Mouse (Mus musculus) neutrophil, adult 5-6 weeks (primary cell): ENCODE measurements around the gene Pigv. TPM values are rescaled to one million over a fixed set of nuclear protein-coding genes. Genes with fewer than 3 reads are reported as not detected.
A peak's percentile ranks its signal among the peaks of the same experiment; 100 is the strongest.
"Not testable (repeated sequence)": the region's sequence is repeated elsewhere in the genome, so short reads cannot be mapped to it uniquely, and the experiment has no call there.

ENCODE experiments used
- ATAC-seq: fragments of 151-379, 151-347 bp; 2 replicates; pipeline ENCODE4 v1.8.0; 2017; ENCODE audit warnings: mild to moderate bottlenecking, moderate TSS enrichment; ENCODE audit not compliant: insufficient number of reproducible peaks, poor library complexity, low FRiP score, severe bottlenecking; ENCODE audit errors: extremely low read depth
- total RNA-seq: library from RNA; stranded (forward); fragments of 200-1000 nt; gene quantifications from 2 replicates; pipeline ENCODE4 v1.2.3, GENCODE M21; 2017

The Pigv gene
- total RNA-seq, 1 experiment from 2014 or later, result 13.2 TPM

GRCm38 (mm10) chr4:133674331-133674695, 1.9 kb upstream of the Pigv start:
- ATAC-seq, result no peak

DNA sequence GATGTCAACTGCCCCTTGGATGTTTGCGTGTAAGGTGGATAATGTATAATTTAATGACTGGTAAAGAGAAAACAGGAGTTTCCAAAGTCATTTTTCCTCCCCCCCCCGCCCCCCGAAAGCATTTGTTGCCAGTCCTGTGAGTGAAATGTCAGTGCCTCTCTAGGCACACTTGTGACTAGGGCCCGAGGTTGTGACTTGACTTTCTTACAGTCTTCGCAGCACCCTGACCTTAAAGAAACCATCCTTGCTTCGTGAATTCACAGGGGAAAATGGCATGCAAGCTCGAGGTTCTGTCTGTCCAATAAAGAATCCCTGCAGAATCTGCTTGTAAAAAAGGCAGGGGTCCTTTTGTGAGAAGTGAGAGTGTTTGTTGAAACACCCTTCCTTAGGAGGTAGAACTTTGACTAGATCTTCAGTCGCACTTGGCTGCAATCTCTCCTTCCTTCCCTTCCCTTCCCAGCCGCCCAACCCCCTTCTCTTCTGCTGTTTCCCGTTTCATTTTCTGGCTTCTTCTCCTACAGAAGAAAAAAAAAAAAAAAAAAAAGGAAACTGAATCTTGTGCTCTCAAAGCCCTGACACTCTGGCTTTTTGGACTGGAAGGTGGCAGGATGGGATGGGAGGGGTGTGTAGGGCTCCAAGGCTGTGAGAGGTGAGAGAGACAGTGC, 1.4 kb upstream of the Pigv start:
- no peak for ATAC-seq

- ATAC-seq, result peak; percentile 10; the same call in 1 of the 2 replicates
These were observed 599 bp upstream of the Pigv start for GRCm38 (mm10) chr4:133672845-133673647.

GRCm38 (mm10) chr4:133671184-133671880, 1.1 kb downstream of the Pigv start:
- ATAC-seq, result no peak

- ATAC-seq, result no peak
These were observed 2.7 kb downstream of the Pigv start for GRCm38 (mm10) chr4:133669652-133670210.

DNA sequence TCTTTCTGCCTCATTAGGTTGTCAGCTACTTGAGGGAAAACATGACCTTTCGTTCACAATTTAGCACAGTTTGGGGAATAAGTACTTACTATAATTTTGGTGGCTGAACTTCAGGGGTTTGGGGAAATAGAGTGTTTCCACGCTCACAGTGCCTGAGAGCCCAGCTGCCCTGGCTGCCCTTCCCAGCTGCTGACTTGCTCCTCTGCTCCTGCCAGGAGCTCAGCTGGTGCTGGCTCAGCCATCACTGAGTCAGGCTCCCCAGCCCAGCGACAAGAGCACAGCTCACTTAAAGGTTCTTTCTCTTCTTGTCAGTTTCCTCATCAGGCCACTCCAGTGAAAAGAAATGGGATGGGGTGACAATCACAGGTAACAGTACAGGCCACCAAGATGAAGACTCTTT, 3.9 kb downstream of the Pigv start:
- ATAC-seq, result no peak

GRCm38 (mm10) chr4:133666199-133666598, 6.2 kb downstream of the Pigv start:
- ATAC-seq, result peak; percentile 75

- ATAC-seq, result no peak
These were observed 7.3 kb downstream of the Pigv start for GRCm38 (mm10) chr4:133665118-133665517.

DNA sequence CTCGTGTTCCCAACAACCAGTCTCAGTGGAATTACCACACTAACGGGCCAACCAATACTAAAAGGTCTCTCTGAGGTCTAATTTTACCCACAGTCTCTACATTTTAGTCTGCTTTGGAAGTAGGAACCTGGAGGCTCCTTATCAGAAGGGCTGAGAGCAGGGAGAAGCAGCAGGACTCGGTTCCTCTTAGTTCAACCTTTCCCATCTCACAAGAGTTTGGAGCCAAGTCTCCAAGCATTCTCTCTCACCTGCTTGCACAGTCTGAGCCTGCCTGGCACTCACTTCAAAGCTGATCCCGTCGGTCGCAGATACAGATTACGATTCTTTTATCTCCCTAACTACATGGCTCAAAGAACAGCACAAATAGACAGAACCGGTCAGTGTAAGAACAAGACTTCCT, 9.5 kb downstream of the Pigv start:
- ATAC-seq, result no peak

DNA sequence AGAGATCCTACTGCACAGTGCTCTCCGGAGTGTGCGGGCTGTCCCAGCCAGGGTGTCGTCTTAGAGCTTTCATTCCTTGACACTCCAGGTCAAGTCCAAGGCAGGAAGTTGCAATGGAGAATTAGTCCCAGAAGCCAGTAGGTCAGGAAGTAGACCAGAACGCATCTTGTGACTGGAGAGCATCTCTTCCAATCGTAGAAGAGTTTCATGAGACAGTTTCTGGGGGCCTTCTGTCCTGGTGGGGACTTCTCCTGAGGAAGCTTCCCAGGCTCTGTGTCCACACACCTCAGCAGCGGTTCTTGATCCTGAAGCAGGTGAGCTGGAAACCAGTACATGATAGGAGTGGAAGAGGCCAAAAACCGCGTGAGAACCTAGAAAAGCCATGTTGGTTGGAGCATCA, 10.0 kb downstream of the Pigv start:
- ATAC-seq, result no peak

- peak; percentile 9; the same call in 1 of the 2 replicates for ATAC-seq
These were observed 12.0 kb downstream of the Pigv start for GRCm38 (mm10) chr4:133660193-133661155.

- ATAC-seq, result peak; percentile 64
These were observed 12.8 kb downstream of the Pigv start for GRCm38 (mm10) chr4:133659497-133660192.

- no peak for ATAC-seq
These were observed 13.7 kb downstream of the Pigv start for GRCm38 (mm10) chr4:133658729-133659128.

- no peak for ATAC-seq
These were observed 14.5 kb downstream of the Pigv start for GRCm38 (mm10) chr4:133657829-133658458.

DNA sequence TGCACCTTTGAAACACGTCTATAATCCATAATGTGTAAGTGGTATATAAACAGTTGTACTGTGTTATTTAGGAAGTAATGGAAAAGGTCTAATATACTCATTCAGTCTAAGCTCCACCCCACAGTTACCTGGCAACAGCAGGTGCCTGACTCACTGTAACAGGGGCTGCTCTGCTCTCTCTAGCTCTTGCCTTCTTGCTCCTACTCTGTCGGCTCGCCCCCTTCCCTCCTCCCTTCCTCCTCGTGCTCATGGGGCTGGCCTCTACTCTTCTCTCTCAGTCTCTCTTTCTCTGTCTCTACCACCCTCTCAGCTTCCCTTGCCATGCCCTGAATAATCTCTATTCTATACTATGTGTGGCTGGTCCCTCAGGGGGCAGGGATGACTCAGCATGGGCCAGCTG, 15.4 kb downstream of the Pigv start:
- ATAC-seq, result no peak

- ATAC-seq, result no peak
These were observed 16.2 kb downstream of the Pigv start for GRCm38 (mm10) chr4:133656294-133656693.

GRCm38 (mm10) chr4:133654070-133654469, 18.4 kb downstream of the Pigv start:
- ATAC-seq, result not testable (repeated sequence)
